Mouse (Mus musculus): Measurements from ENCODE around the gene Anapc5. TPM values are rescaled to one million over a fixed set of nuclear protein-coding genes. Genes with fewer than 3 reads are reported as not detected.

The Anapc5 gene
- polyA plus RNA-seq, 1 experiment from 2014 or later = 495 TPM

- Histone ChIP-seq H3K4me1 (ENCODE audit: control insufficient read depth, insufficient read depth, low read depth, low read length) (no peaks in the 10 kb centered on the region), H3K4me2 (ENCODE audit: low read length) (no peak overlapping the region), H3K9me3 (ENCODE audit: control insufficient read depth, low read length) (no peaks in the 10 kb centered on the region), H3K27ac (ENCODE audit: low read depth, low read length) (no peak overlapping the region), H3K36me3 (ENCODE audit: control insufficient read depth, insufficient read depth, low read length) (no peaks in the 10 kb centered on the region), H3K9ac (ENCODE audit: low read depth, low read length) (no peak overlapping the region), H3K27me3 (replicated peaks; ENCODE audit: control insufficient read depth, insufficient read depth, low read length) (no peaks in the 10 kb centered on the region), H3K4me3 (ENCODE audit: low read length) (no peak overlapping the region)
- ATAC-seq = no peak
- WGBS = 82% methylated on average over 10 of the region's 10 CpGs
Observed at GRCm38 (mm10) chr5:122832996-122833395, 11.9 kb upstream of the Anapc5 start.

GRCm38 (mm10) chr5:122832536-122832935 is 11.4 kb upstream of the Anapc5 start:
- H3K9me3 ChIP-seq (ENCODE audit: control insufficient read depth, low read length) = no peaks in the 10 kb centered on the region
- H3K4me3 ChIP-seq (ENCODE audit: low read length) = no peak overlapping the region
- H3K9ac ChIP-seq (ENCODE audit: low read depth, low read length) = no peak overlapping the region
- H3K27ac ChIP-seq (ENCODE audit: low read depth, low read length) = no peak overlapping the region
- H3K36me3 ChIP-seq (ENCODE audit: control insufficient read depth, insufficient read depth, low read length) = no peaks in the 10 kb centered on the region
- H3K27me3 ChIP-seq (replicated peaks; ENCODE audit: control insufficient read depth, insufficient read depth, low read length) = no peaks in the 10 kb centered on the region
- H3K4me1 ChIP-seq (ENCODE audit: control insufficient read depth, insufficient read depth, low read depth, low read length) = no peaks in the 10 kb centered on the region
- ATAC-seq = no peak
- WGBS = 87% methylated on average over 10 of the region's 10 CpGs
- H3K4me2 ChIP-seq (ENCODE audit: low read length) = no peak overlapping the region

GRCm38 (mm10) chr5:122825099-122825498 is 4.0 kb upstream of the Anapc5 start:
- no peaks in the 10 kb centered on the region for H3K27me3 ChIP-seq (replicated peaks; ENCODE audit: control insufficient read depth, insufficient read depth, low read length)
- WGBS = 80% methylated on average over 8 of the region's 8 CpGs
- no peaks in the 10 kb centered on the region for H3K36me3 ChIP-seq (ENCODE audit: control insufficient read depth, insufficient read depth, low read length)
- no peaks in the 10 kb centered on the region for H3K9me3 ChIP-seq (ENCODE audit: control insufficient read depth, low read length)
- H3K27ac ChIP-seq (ENCODE audit: low read depth, low read length) = no peak overlapping the region
- no peak for ATAC-seq
- H3K4me3 ChIP-seq (ENCODE audit: low read length) = no peak overlapping the region
- H3K9ac ChIP-seq (ENCODE audit: low read depth, low read length) = no peak overlapping the region
- H3K4me2 ChIP-seq (ENCODE audit: low read length) = no peak overlapping the region
- peaks cover 2% of the 10 kb centered on the region for H3K4me1 ChIP-seq (ENCODE audit: control insufficient read depth, insufficient read depth, low read depth, low read length)

GRCm38 (mm10) chr5:122824450-122824849 is 3.3 kb upstream of the Anapc5 start:
- Histone ChIP-seq H3K4me1 (ENCODE audit: control insufficient read depth, insufficient read depth, low read depth, low read length) (peaks cover 8% of the 10 kb centered on the region), H3K27ac (ENCODE audit: low read depth, low read length) (no peak overlapping the region), H3K36me3 (ENCODE audit: control insufficient read depth, insufficient read depth, low read length) (no peaks in the 10 kb centered on the region; the same call in 1 of the 2 replicates), H3K9me3 (ENCODE audit: control insufficient read depth, low read length) (no peaks in the 10 kb centered on the region), H3K9ac (ENCODE audit: low read depth, low read length) (no peak overlapping the region), H3K27me3 (replicated peaks; ENCODE audit: control insufficient read depth, insufficient read depth, low read length) (no peaks in the 10 kb centered on the region), H3K4me2 (ENCODE audit: low read length) (no peak overlapping the region), H3K4me3 (ENCODE audit: low read length) (no peak overlapping the region)
- WGBS = 77% methylated on average over 6 of the region's 6 CpGs
- no peak for ATAC-seq

GRCm38 (mm10) chr5:122823976-122824375 is 2.8 kb upstream of the Anapc5 start:
- Histone ChIP-seq H3K9me3 (ENCODE audit: control insufficient read depth, low read length) (no peaks in the 10 kb centered on the region), H3K4me2 (ENCODE audit: low read length) (no peak overlapping the region), H3K36me3 (ENCODE audit: control insufficient read depth, insufficient read depth, low read length) (peaks cover 2% of the 10 kb centered on the region; the same call in 1 of the 2 replicates), H3K4me3 (ENCODE audit: low read length) (no peak overlapping the region), H3K4me1 (ENCODE audit: control insufficient read depth, insufficient read depth, low read depth, low read length) (peaks cover 11% of the 10 kb centered on the region), H3K27ac (ENCODE audit: low read depth, low read length) (no peak overlapping the region), H3K27me3 (replicated peaks; ENCODE audit: control insufficient read depth, insufficient read depth, low read length) (no peaks in the 10 kb centered on the region), H3K9ac (ENCODE audit: low read depth, low read length) (no peak overlapping the region)
- ATAC-seq = no peak
- WGBS = 71% methylated on average over 1 of the region's 1 CpGs

- no peak overlapping the region for H3K9ac ChIP-seq (ENCODE audit: low read depth, low read length)
- no peaks in the 10 kb centered on the region for H3K27me3 ChIP-seq (replicated peaks; ENCODE audit: control insufficient read depth, insufficient read depth, low read length)
- peaks cover 11% of the 10 kb centered on the region for H3K4me1 ChIP-seq (ENCODE audit: control insufficient read depth, insufficient read depth, low read depth, low read length)
- peaks cover 15% of the 10 kb centered on the region for H3K36me3 ChIP-seq (ENCODE audit: control insufficient read depth, insufficient read depth, low read length)
- no peak overlapping the region for H3K4me2 ChIP-seq (ENCODE audit: low read length)
- ATAC-seq = no peak
- no peaks in the 10 kb centered on the region for H3K9me3 ChIP-seq (ENCODE audit: control insufficient read depth, low read length)
- no peak overlapping the region for H3K4me3 ChIP-seq (ENCODE audit: low read length)
- WGBS = 94% methylated on average over 4 of the region's 4 CpGs
- H3K27ac ChIP-seq (ENCODE audit: low read depth, low read length) = no peak overlapping the region
Observed at GRCm38 (mm10) chr5:122822441-122822840, 1.3 kb upstream of the Anapc5 start.

GRCm38 (mm10) chr5:122821524-122821885 is 366 bp upstream of the Anapc5 start:
- peak overlapping the region; percentile 55 for H3K4me2 ChIP-seq (ENCODE audit: low read length)
- peak overlapping the region; percentile 92 for H3K27ac ChIP-seq (ENCODE audit: low read depth, low read length)
- H3K36me3 ChIP-seq (ENCODE audit: control insufficient read depth, insufficient read depth, low read length) = peaks cover 21% of the 10 kb centered on the region
- peaks cover 11% of the 10 kb centered on the region for H3K4me1 ChIP-seq (ENCODE audit: control insufficient read depth, insufficient read depth, low read depth, low read length)
- 0% methylated on average over 10 of the region's 10 CpGs for WGBS
- H3K9ac ChIP-seq (ENCODE audit: low read depth, low read length) = peak overlapping the region; percentile 70
- no peaks in the 10 kb centered on the region for H3K27me3 ChIP-seq (replicated peaks; ENCODE audit: control insufficient read depth, insufficient read depth, low read length)
- peak; percentile 70 for ATAC-seq
- H3K4me3 ChIP-seq (ENCODE audit: low read length) = peak overlapping the region; percentile 91
- H3K9me3 ChIP-seq (ENCODE audit: control insufficient read depth, low read length) = no peaks in the 10 kb centered on the region

GRCm38 (mm10) chr5:122812699-122813098 is 8.4 kb downstream of the Anapc5 start:
- 79% methylated on average over 3 of the region's 3 CpGs for WGBS
- H3K27me3 ChIP-seq (replicated peaks; ENCODE audit: control insufficient read depth, insufficient read depth, low read length) = no peaks in the 10 kb centered on the region
- no peak overlapping the region for H3K27ac ChIP-seq (ENCODE audit: low read depth, low read length)
- H3K4me3 ChIP-seq (ENCODE audit: low read length) = no peak overlapping the region
- H3K9ac ChIP-seq (ENCODE audit: low read depth, low read length) = no peak overlapping the region
- peaks cover 43% of the 10 kb centered on the region for H3K36me3 ChIP-seq (ENCODE audit: control insufficient read depth, insufficient read depth, low read length)
- H3K4me1 ChIP-seq (ENCODE audit: control insufficient read depth, insufficient read depth, low read depth, low read length) = no peaks in the 10 kb centered on the region
- no peak for ATAC-seq
- no peaks in the 10 kb centered on the region for H3K9me3 ChIP-seq (ENCODE audit: control insufficient read depth, low read length)
- no peak overlapping the region for H3K4me2 ChIP-seq (ENCODE audit: low read length)

GRCm38 (mm10) chr5:122811364-122812079 is 9.6 kb downstream of the Anapc5 start:
- H3K9me3 ChIP-seq (ENCODE audit: control insufficient read depth, low read length) = no peaks in the 10 kb centered on the region
- ATAC-seq = no peak
- no peak overlapping the region for H3K4me2 ChIP-seq (ENCODE audit: low read length)
- no peaks in the 10 kb centered on the region for H3K27me3 ChIP-seq (replicated peaks; ENCODE audit: control insufficient read depth, insufficient read depth, low read length)
- no peaks in the 10 kb centered on the region for H3K4me1 ChIP-seq (ENCODE audit: control insufficient read depth, insufficient read depth, low read depth, low read length)
- H3K4me3 ChIP-seq (ENCODE audit: low read length) = no peak overlapping the region
- H3K36me3 ChIP-seq (ENCODE audit: control insufficient read depth, insufficient read depth, low read length) = peaks cover 44% of the 10 kb centered on the region
- H3K9ac ChIP-seq (ENCODE audit: low read depth, low read length) = no peak overlapping the region
- 93% methylated on average over 9 of the region's 9 CpGs for whole genome bisulfite sequencing
- no peak overlapping the region for H3K27ac ChIP-seq (ENCODE audit: low read depth, low read length)

Data from hindbrain, embryonic 16.5 days (tissue).